Mouse (Mus musculus): Measurements from ENCODE around the gene Ube2o.

Ube2o gene

GRCm38 (mm10) chr11:116581376-116581814, at the start of gene Ube2o:
Gene Ube2o, minus strand, starts transcription at chr11:116581447.
- in situ Hi-C loops (cut with MboI, MseI): no loop called here

DNA sequence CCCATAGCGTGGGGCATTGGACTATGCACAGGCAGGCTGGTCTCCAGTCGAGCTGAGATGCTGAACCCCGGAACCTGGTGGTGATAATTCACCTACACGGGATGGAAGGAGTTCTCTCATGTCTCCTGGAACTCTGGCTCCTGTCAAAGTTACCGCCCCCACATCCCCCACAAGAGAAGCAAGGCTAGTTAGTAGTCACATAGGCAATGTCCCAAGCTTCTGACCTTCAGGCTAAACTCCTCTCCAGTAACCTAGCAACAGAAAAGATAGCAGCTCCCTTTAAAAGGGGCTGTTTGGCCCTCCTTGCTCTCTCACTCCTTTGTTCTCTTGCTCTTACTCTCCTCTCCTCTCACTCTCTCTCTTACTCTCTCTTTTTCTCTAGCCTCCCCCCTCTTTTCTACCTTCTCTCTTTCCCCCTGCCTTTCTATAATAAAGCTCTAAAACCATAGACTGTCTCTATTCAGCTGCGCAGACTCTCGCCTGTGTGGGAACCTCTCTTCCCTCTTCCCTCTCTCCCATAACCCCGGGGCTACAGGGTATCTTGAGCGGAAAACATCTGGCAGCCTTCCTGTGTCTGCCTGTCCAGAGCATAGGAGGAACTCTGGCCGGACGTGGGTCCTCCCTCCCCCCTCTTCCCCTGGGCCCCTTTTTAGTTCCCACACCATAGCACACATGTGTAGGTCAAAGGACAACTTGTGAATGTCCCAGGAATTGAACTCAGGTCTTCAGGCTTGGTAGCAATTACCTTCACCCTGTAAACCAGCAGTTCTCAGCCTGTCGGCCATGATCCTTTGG, 49.1 kb upstream of the Ube2o start:
- in situ Hi-C loops (cut with MboI, MseI): no loop called here

- in situ Hi-C loops (cut with MboI, MseI): loop anchor here in 1 of 2 experiments (5.0 kb wide), 2 partner anchors 37 to 72 kb away; no protein-coding TSS in a partner anchor
These were observed 48.2 kb upstream of the Ube2o start for GRCm38 (mm10) chr11:116629472-116629871.

GRCm38 (mm10) chr11:116628712-116629111, 47.5 kb upstream of the Ube2o start:
- in situ Hi-C loops (cut with MboI, MseI): loop anchor here in 1 of 2 experiments (5.0 kb wide), 2 partner anchors 36 to 71 kb away; no protein-coding TSS in a partner anchor

GRCm38 (mm10) chr11:116627072-116628020, 46.1 kb upstream of the Ube2o start:
- in situ Hi-C loops (cut with MboI, MseI): loop anchor here in 1 of 2 experiments (5.0 kb wide), 2 partner anchors 35 to 70 kb away; no protein-coding TSS in a partner anchor

- in situ Hi-C loops (cut with MboI, MseI): loop anchor here in 1 of 2 experiments (5.0 kb wide), 2 partner anchors 34 to 69 kb away; no protein-coding TSS in a partner anchor
These were observed 45.2 kb upstream of the Ube2o start, which contains the start of gene Rhbdf2 for GRCm38 (mm10) chr11:116626299-116627071. Gene Rhbdf2, minus strand, starts transcription at chr11:116627019.

DNA sequence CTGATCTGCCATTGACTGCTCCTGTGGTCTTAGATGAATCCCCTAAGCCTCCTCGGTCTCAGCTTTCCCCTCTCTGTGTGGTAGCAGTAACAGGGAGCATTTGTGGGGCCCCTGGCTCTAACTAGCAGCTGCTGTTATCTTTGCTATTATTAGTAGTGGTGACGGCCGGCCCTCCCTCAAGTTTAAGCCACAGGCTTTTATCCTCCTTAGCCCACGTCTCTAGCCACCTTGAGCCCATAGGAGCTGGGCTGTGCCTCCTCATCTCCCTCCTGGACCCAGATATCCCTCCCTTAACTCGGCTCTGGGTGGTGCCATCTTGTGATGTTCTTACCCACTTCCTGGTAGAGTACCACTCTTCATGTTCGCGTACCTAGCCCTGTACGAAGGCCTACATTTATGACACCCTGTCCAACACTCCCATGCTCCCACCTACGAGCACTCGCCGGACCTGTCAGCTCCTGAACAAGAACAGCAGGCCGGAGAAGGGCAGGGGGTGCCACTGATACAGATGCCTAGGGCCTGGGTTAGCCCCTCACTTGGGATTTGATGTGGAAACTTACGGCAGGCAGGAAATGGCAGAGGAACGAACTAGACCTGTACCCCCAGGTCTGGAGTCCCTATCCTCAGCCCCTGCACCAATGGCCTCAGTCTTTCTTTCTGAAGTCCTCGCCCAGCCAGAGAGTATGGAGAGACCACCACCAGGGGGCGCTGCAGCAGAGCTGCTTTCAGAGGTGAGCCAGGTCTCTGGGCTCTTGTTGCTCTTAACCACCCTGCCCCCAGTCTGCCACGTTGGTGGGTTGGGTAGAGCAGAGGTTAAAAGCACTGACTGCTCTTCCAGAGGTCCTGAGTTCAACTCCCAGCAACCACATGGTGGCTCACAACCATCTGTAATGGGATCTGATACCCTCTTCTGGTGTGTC, 44.1 kb upstream of the Ube2o start:
- in situ Hi-C loops (cut with MboI, MseI): loop anchor here in 1 of 2 experiments (5.0 kb wide), 2 partner anchors 33 to 68 kb away; no protein-coding TSS in a partner anchor

GRCm38 (mm10) chr11:116624131-116624832, 43.0 kb upstream of the Ube2o start:
- in situ Hi-C loops (cut with MboI, MseI): no loop called here

GRCm38 (mm10) chr11:116623281-116624124, 42.3 kb upstream of the Ube2o start:
- in situ Hi-C loops (cut with MboI, MseI): no loop called here

GRCm38 (mm10) chr11:116621258-116621704, 40.0 kb upstream of the Ube2o start:
- in situ Hi-C loops (cut with MboI, MseI): no loop called here

DNA sequence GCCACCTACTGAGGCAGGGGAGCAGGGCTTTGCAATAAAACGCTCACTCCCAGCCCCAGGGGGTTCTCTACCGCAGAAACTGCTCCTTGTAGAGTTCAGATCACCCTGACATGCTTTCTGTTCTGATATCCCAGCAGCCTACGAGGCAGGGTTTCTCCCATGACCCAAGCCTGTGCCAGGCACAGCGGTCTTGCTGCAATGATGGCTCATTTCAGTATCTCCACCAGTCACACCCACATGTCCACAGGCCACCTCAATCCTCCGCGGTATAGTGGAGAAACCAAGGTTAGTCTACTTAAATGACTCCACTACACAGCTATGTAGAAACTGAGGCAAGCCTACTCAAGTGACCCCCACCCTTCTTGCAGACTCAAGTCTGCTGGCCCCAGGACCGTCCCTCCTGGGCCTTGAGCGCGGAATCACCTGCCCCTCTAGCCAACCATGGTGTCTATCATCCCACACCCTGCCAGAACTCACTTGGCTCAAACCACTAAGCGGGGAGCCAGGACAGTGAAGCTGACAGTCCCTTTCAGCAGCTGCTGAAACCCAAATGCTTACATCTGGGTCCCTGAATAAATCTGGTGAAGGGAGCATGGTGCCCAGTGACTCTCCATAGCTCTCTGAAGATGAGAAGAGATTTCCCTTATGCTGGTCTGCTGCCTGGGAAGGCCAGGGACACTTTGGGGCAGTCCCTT, 39.5 kb upstream of the Ube2o start:
- in situ Hi-C loops (cut with MboI, MseI): no loop called here

DNA sequence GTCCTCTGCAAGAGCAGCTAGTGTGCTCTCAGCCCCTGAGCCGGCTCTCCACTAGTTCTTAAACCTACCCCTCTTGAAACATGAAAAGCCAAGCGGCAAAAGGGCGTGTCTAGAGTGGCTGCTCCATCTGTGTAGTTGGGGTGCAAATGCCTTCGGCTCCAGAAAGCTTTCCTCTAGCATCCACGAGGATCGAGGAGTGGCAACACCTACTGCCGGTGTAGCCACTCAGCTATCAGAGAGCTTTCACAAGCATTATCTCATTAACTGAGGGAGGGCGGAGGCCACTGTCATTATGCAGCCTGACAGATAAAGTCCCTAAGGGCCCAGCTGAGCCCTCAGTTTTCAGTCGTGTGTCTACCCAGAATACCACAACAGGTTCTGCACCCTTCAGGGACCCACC, 38.8 kb upstream of the Ube2o start:
- in situ Hi-C loops (cut with MboI, MseI): no loop called here

DNA sequence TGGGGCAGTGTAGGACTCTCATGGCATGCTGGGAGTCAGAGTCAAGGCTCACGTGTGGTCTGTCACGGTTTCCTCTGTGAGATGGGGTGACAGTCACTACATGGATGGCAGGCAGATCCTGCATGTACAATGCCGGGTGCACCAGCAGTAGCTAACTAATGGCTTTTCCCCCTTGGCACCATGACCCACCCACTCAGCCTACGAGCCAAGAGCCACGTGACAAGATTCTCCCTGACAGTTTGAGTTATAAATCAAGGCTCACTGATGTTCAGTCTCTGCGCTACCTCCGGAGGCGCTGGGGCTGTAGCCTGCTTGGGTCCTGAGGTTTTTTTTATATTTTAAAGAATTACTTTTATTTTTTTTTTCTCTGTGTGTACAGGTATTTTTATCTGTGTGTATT, 38.3 kb upstream of the Ube2o start:
- in situ Hi-C loops (cut with MboI, MseI): no loop called here

- in situ Hi-C loops (cut with MboI, MseI): no loop called here
These were observed 37.9 kb upstream of the Ube2o start for GRCm38 (mm10) chr11:116619156-116619555.

GRCm38 (mm10) chr11:116618666-116619065, 37.4 kb upstream of the Ube2o start:
- in situ Hi-C loops (cut with MboI, MseI): no loop called here

GRCm38 (mm10) chr11:116617641-116618040, 36.4 kb upstream of the Ube2o start:
- in situ Hi-C loops (cut with MboI, MseI): no loop called here

DNA sequence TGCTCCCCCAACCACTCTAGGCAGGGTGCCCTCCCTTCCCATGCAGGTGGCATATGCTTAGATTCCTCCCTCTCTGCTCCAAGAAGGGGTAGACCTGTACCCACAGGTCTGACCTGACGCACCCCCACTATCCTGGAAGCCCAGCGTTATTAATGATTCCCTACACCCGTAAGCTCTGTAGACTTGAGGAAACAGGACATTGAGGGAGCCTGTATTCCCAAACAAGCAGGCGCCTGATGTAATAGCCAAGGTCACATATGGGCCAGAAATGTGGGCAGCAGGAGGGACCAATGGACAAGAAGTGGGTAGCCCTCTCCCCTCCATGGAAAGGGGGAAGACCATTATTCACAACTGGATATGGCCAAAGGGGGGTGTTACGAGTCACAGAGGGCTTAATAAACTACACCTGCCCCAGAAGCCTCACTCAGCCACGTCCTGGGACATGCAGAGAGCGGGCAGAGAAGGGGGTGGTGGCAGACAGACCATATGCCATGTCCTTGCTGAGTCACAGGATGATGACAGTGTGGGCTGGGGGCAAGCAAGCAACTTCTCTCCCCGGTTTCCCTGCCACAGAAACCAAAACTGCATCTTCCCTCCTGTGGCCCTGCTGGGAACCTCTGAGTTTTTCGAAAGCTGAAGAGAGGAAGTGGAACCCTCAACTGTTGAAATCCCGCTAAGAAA, 35.3 kb upstream of the Ube2o start:
- in situ Hi-C loops (cut with MboI, MseI): no loop called here
